ENCODE assay signal across 13 mouse cellular contexts in the genomic region with DNA sequence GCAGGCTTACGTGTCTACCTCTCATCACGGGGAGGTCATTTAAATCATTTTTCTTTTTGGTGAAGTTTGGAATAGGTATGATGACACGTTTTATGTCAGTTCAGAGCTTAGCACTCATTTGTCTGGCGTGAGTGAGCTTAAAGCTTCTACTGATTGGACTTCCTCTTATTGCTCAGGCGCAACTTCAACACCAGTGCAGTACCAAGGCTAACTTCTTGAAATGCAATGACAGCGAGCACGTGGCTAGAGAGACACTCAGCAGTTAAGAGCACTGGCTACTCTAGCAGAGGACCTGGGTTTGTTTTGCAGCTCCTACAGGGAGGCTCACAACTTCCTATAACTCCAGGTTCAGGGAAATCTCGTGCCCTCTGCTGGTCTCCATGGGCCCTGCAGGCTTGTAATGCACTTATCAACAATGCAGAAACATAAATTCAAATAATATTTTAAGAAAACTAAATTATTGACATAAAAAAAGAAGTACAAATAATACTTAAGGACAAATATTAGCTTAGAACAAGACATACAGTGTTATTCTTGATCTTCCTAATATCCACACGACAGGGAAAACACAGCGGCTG.
A peak's percentile ranks its signal among the peaks of the same experiment; 100 is the strongest.
DNase-seq lines count a peak whose midpoint lies in the region; ATAC-seq and TF ChIP-seq lines count a peak whose summit lies in the region.
"Had no signal": no experiment of that assay in that cellular context is flagged by ENCODE, and none has a peak within 500 bp of the region (broad histone marks: within the 10 kb centered on the region; RNA-seq: fewer than 3 reads in every experiment).

No protein-coding gene starts in this region.

- H3K36me3 ChIP-seq in hindbrain, embryonic 15.5 days = no peaks in the 10 kb centered on the region; the same call in 1 of the 2 replicates
- H3K36me3 ChIP-seq in hindbrain, embryonic 10.5 days = no peaks in the 10 kb centered on the region
- H3K36me3 ChIP-seq in midbrain, embryonic 15.5 days (replicated peaks) = no peaks in the 10 kb centered on the region; the same call in 1 of the 2 replicates
- no peaks in the 10 kb centered on the region for H3K36me3 ChIP-seq in midbrain, embryonic 10.5 days
- H3K36me3 ChIP-seq: kidney, embryonic 15.5 days; neural tube, embryonic 12.5 days had no signal

- in situ Hi-C loops in Patski (cut with MboI; ENCODE audit: low pct_unique_long_range_greater_than_20kb) = no loop called here

- TF ChIP-seq CTCF in Patski (IDR thresholded peaks at IDR 0.05) = peak; percentile 63

- POLR2A ChIA-PET in Patski (lab: Charles Lee) = no interaction called here

- WGBS in hindbrain, embryonic 15.5 days = 91% methylated on average over 10 of the region's 10 CpGs
- 89% methylated on average over 10 of the region's 10 CpGs for WGBS in hindbrain, embryonic 10.5 days
- 84% methylated on average over 10 of the region's 10 CpGs for WGBS in midbrain, embryonic 15.5 days
- 91% methylated on average over 10 of the region's 10 CpGs for WGBS in midbrain, embryonic 10.5 days

- H3K27me3 ChIP-seq in hindbrain, embryonic 15.5 days = no peaks in the 10 kb centered on the region
- no peaks in the 10 kb centered on the region for H3K27me3 ChIP-seq in hindbrain, embryonic 10.5 days (ENCODE audit: insufficient read depth, poor library complexity, severe bottlenecking)
- H3K27me3 ChIP-seq in midbrain, embryonic 15.5 days (replicated peaks) = no peaks in the 10 kb centered on the region
- no peaks in the 10 kb centered on the region for H3K27me3 ChIP-seq in midbrain, embryonic 10.5 days (ENCODE audit: low read depth, poor library complexity, severe bottlenecking)
- no peaks in the 10 kb centered on the region for H3K27me3 ChIP-seq in Patski
- H3K27me3 ChIP-seq: kidney, embryonic 15.5 days; neural tube, embryonic 12.5 days had no signal

- H3K27ac ChIP-seq in hindbrain, embryonic 15.5 days (replicated peaks) = peak overlapping the region; percentile 47; the same call in 1 of the 2 replicates
- no peak overlapping the region for H3K27ac ChIP-seq in hindbrain, embryonic 10.5 days
- H3K27ac ChIP-seq in midbrain, embryonic 15.5 days = peak overlapping the region; percentile 61
- no peak overlapping the region for H3K27ac ChIP-seq in midbrain, embryonic 10.5 days (replicated peaks)
- H3K27ac ChIP-seq: kidney, embryonic 15.5 days; neural tube, embryonic 12.5 days had no signal

- CTCF ChIA-PET in Patski (lab: Charles Lee) = interaction anchor here (0.9 to 1.4 kb wide), 11 partner anchors 9 to 233 kb away, joined by 3 to 4 read pairs (median 3); no protein-coding TSS in a partner anchor

- H3K4me2 ChIP-seq in hindbrain, embryonic 15.5 days = no peak overlapping the region
- no peak overlapping the region for H3K4me2 ChIP-seq in midbrain, embryonic 15.5 days
- H3K4me2 ChIP-seq: kidney, embryonic 15.5 days; neural tube, embryonic 12.5 days had no signal

- H3K9ac ChIP-seq in hindbrain, embryonic 15.5 days = no peak overlapping the region
- no peak overlapping the region for H3K9ac ChIP-seq in midbrain, embryonic 15.5 days
- H3K9ac ChIP-seq: kidney, embryonic 15.5 days; neural tube, embryonic 12.5 days had no signal

- no peaks in the 10 kb centered on the region for H3K9me3 ChIP-seq in hindbrain, embryonic 15.5 days
- H3K9me3 ChIP-seq in hindbrain, embryonic 10.5 days = no peaks in the 10 kb centered on the region
- no peaks in the 10 kb centered on the region for H3K9me3 ChIP-seq in midbrain, embryonic 15.5 days
- H3K9me3 ChIP-seq in midbrain, embryonic 10.5 days (replicated peaks) = no peaks in the 10 kb centered on the region
- H3K9me3 ChIP-seq: kidney, embryonic 15.5 days; neural tube, embryonic 12.5 days had no signal

- peaks cover 13% of the 10 kb centered on the region for H3K4me1 ChIP-seq in hindbrain, embryonic 15.5 days (replicated peaks)
- 0 out of 2 replicates have a peak, but pooled peaks cover 8% of the 10 kb centered on the region for H3K4me1 ChIP-seq in hindbrain, embryonic 10.5 days (replicated peaks)
- peaks cover 18% of the 10 kb centered on the region for H3K4me1 ChIP-seq in midbrain, embryonic 15.5 days
- peaks cover 17% of the 10 kb centered on the region for H3K4me1 ChIP-seq in midbrain, embryonic 10.5 days
- H3K4me1 ChIP-seq: kidney, embryonic 15.5 days; neural tube, embryonic 12.5 days had no signal

- DNase-seq in hindbrain, embryonic 10.5 days (ENCODE audit: low spot score) = no peak
- no peak for DNase-seq in midbrain, embryonic 10.5 days (ENCODE audit: low spot score)
- DNase-seq in Patski (ENCODE audit: low read depth, low spot score) = no peak
- DNase-seq in frontal cortex, postnatal 14 days (ENCODE audit: low spot score in 2 of 2) = no peak
- no peak for DNase-seq in adrenal gland, adult 2 months
- DNase-seq: gastrocnemius, postnatal 14 days; heart, postnatal 14 days; lung, postnatal 14 days had no signal

- ATAC-seq in hindbrain, embryonic 15.5 days (ENCODE audit: low FRiP score, low read depth) = 0 out of 2 replicates have a peak, but pooled peaks have one; percentile 19
- 0 out of 2 replicates have a peak, but pooled peaks have one; percentile 15 for ATAC-seq in midbrain, embryonic 15.5 days (replicated peaks)
- ATAC-seq in Patski = no peak
- 0 out of 2 replicates have a peak, but pooled peaks have one; percentile 9 for ATAC-seq in monocyte, adult 5-6 weeks (replicated peaks; ENCODE audit: insufficient number of reproducible peaks, low FRiP score, low TSS enrichment, poor library complexity, severe bottlenecking)

- H3K4me3 ChIP-seq in hindbrain, embryonic 15.5 days = no peak overlapping the region
- H3K4me3 ChIP-seq in hindbrain, embryonic 10.5 days = no peak overlapping the region
- no peak overlapping the region for H3K4me3 ChIP-seq in midbrain, embryonic 15.5 days
- no peak overlapping the region for H3K4me3 ChIP-seq in midbrain, embryonic 10.5 days
- H3K4me3 ChIP-seq: kidney, embryonic 15.5 days; neural tube, embryonic 12.5 days had no signal

Comparison
In these comparisons a context has a peak if more than half of its experiments do, and no peak if none do; other contexts are left out.
1. H3K27ac ChIP-seq: peak in hindbrain, embryonic 15.5 days (single experiment) and midbrain, embryonic 15.5 days (single experiment); none in hindbrain, embryonic 10.5 days (single experiment) and midbrain, embryonic 10.5 days (single experiment).